Mouse (Mus musculus): Measurements from ENCODE around the gene Eif1ad.

- TF ChIP-seq CTCF (IDR thresholded peaks at IDR 0.05; ENCODE audit: low read depth) (no peak), EP300 (IDR thresholded peaks at IDR 0.05; ENCODE audit: low read depth) (no peak)
Measured at GRCm38 (mm10) chr19:5411961-5412360, 45.4 kb downstream of the Eif1ad start.

Measured in liver, postnatal 0 days (tissue).